Mouse (Mus musculus) embryonic facial prominence, embryonic 14.5 days (tissue): ENCODE measurements around the gene 4930451I11Rik. TPM values are rescaled to one million over a fixed set of nuclear protein-coding genes. Genes with fewer than 3 reads are reported as not detected.

Experiments
- ATAC-seq: fragments of 200-750 bp; cut with Nextera tagmentation; 2 replicates; pipeline ENCODE4 v1.8.0; 2017; ENCODE audit warnings: low read depth, moderate number of reproducible peaks, moderate TSS enrichment
- DNase-seq: peaks from one replicate; pipeline ENCODE4 v3.0.0-alpha.2; 2015; ENCODE audit warnings: low spot score
- H3K27ac ChIP-seq: fragments of 300-500 bp; sonication (generic); replicated peaks from 2 replicates; pipeline ENCODE4 v1.5.1; 2014; ENCODE audit warnings: low read depth, mild to moderate bottlenecking, low read length, moderate library complexity
- H3K27me3 ChIP-seq: fragments of 300-500 bp; sonication (generic); replicated peaks from 2 replicates; pipeline ENCODE4 v1.6.1; 2014; ENCODE audit warnings: low read length; ENCODE audit not compliant: control insufficient read depth, insufficient read depth
- H3K36me3 ChIP-seq: fragments of 300-500 bp; sonication (generic); 2 replicates; pipeline ENCODE4 v1.6.1; 2014; ENCODE audit warnings: low read length, mixed read lengths; ENCODE audit not compliant: control insufficient read depth, insufficient read depth
- H3K4me1 ChIP-seq: fragments of 300-500 bp; sonication (generic); 2 replicates; pipeline ENCODE4 v1.6.1; 2014; ENCODE audit warnings: antibody characterized with exemption, low read length; ENCODE audit not compliant: control insufficient read depth, insufficient read depth
- H3K4me2 ChIP-seq: fragments of 300-500 bp; sonication (generic); 2 replicates; pipeline ENCODE4 v1.6.1; 2014; ENCODE audit warnings: low read depth, mild to moderate bottlenecking, low read length, moderate library complexity, mixed read lengths
- H3K4me3 ChIP-seq: fragments of 300-500 bp; sonication (generic); 2 replicates; pipeline ENCODE4 v1.5.1; 2014; ENCODE audit warnings: low read depth, mild to moderate bottlenecking, low read length
- H3K9ac ChIP-seq: fragments of 300-500 bp; sonication (generic); 2 replicates; pipeline ENCODE4 v1.6.1; 2014; ENCODE audit warnings: low read depth, mild to moderate bottlenecking, low read length, moderate library complexity, mixed read lengths
- H3K9me3 ChIP-seq: fragments of 300-500 bp; sonication (generic); 2 replicates; pipeline ENCODE4 v1.6.1; 2016; ENCODE audit warnings: low read length; ENCODE audit not compliant: control insufficient read depth
- WGBS: fragments of 180-500 bp; shearing (Covaris S2); extraction: QIAGEN DNeasy Blood & Tissue Kit; methylation state at CpG from one replicate; pipeline ENCODE4 v1.1.7; 2014; 5-methylcytosine and 5-hydroxymethylcytosine counted together
- polyA plus RNA-seq: library from polyadenylated mRNA; unstranded; fragments of >200 nt; fragmentation: Nextera tagmentation; extraction: Ambion mirVana; gene quantifications from 2 replicates; pipeline ENCODE4 v1.2.1, GENCODE M21; 2014

The 4930451I11Rik gene
- polyA plus RNA-seq, 1 experiment from 2014 or later: not detected

GRCm38 (mm10) chr7:126825403-126825802 is 6.0 kb downstream of the 4930451I11Rik start:
- ATAC-seq: no peak
- Histone ChIP-seq H3K36me3 (no peaks in the 10 kb centered on the region), H3K27me3 (peaks cover 26% of the 10 kb centered on the region), H3K4me2 (no peak overlapping the region), H3K4me3 (no peak overlapping the region), H3K9ac (no peak overlapping the region), H3K9me3 (no peaks in the 10 kb centered on the region), H3K4me1 (no peaks in the 10 kb centered on the region), H3K27ac (no peak overlapping the region)
- WGBS: 17% methylated on average over 8 of the region's 8 CpGs
- no peak for DNase-seq

DNA sequence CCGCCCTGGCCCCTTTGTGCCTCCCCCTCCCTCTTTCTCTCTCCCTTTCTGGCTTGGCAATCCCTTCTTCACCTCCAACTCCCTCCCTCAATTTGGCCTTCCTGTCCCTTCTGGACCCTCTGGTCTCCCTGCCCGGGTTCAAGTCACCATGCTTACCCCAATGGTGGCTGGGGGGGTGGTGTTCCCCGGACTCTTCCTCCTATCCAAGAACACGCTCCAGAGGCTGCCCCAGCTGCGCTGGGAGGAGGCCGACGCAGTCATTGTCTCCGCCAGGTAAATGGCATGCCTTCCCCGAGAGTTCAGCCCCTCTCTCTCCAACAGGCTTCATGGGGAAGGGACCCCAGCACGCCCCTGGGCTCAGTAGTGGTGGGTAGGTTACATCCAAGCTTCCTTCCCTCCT is 7.5 kb downstream of the 4930451I11Rik start:
- H3K4me2 ChIP-seq: peak overlapping the region; percentile 50; the same call in 1 of the 2 replicates
- no peak overlapping the region for H3K9ac ChIP-seq
- H3K4me3 ChIP-seq: no peak overlapping the region
- H3K4me1 ChIP-seq: no peaks in the 10 kb centered on the region
- H3K36me3 ChIP-seq: no peaks in the 10 kb centered on the region
- H3K9me3 ChIP-seq: no peaks in the 10 kb centered on the region
- ATAC-seq (no peak), DNase-seq (no peak)
- 8% methylated on average over 10 of the region's 10 CpGs for WGBS
- H3K27me3 ChIP-seq: peaks cover 26% of the 10 kb centered on the region
- H3K27ac ChIP-seq: no peak overlapping the region

GRCm38 (mm10) chr7:126823202-126823711 is 8.2 kb downstream of the 4930451I11Rik start:
- peak; percentile 35; the same call in 1 of the 2 replicates for ATAC-seq
- Histone ChIP-seq H3K9me3 (no peaks in the 10 kb centered on the region), H3K27ac (no peak overlapping the region), H3K9ac (peak overlapping the region; percentile 43), H3K36me3 (no peaks in the 10 kb centered on the region), H3K27me3 (peaks cover 26% of the 10 kb centered on the region), H3K4me1 (no peaks in the 10 kb centered on the region), H3K4me3 (peak overlapping the region; percentile 30), H3K4me2 (peak overlapping the region; percentile 50)
- 0% methylated on average over 12 of the region's 19 CpGs for WGBS
- DNase-seq: no peak

DNA sequence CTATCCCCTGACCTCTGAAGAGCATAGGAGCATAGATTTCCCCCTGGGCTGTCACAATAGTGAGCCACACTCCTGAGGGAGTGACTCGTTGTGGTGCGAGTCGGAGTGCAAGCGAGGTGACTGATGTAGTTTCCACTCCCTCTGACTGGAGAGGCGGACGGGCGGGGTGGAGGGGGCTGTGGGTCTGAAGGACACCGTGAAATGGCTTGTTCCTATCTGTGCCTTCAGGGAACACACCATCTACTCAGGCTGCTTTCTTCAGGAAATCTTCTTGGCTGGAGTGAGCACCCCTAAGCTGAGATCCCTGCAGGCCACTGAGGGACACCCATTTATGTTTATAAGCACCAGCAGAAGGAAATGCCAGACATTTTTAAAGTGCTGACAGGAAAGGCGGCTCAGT is 8.7 kb downstream of the 4930451I11Rik start:
- 14% methylated on average over 8 of the region's 9 CpGs for WGBS
- ATAC-seq: no peak

DNA sequence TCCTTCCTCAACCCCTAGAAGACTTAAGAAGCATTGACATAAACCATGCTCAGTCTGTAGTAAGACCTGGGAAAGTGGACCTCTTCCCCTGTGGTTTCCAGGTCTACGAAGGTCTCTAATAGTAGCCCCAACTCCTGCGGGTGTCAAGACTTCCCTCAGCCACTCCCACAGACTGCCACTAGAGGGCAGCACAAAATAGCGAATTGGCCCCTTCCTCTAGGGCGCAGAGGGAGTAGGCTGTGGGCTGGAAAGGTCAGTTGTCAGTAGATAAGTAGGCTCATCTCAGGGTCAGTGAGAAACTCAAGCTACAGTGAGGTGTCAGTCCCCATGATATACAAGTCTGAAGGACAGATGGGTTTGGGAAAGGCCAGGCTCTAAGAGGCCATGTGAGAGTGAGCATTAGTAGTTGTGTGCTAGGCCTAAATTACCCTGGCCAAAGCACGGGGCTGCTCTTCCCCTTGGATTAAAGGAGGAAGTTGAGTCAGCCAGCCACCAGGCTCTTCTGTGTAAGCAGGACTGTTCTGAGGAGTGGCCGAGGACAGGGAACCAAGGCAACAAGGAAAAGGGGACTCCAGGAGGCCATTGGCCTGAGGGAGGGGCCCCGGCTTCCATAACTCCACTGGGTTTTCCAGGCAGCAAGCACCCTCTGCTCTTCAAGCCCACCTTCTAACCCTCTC is 9.5 kb downstream of the 4930451I11Rik start:
- Histone ChIP-seq H3K4me1 (no peaks in the 10 kb centered on the region), H3K9me3 (no peaks in the 10 kb centered on the region), H3K36me3 (no peaks in the 10 kb centered on the region), H3K4me3 (no peak overlapping the region), H3K27ac (no peak overlapping the region), H3K27me3 (peaks cover 26% of the 10 kb centered on the region), H3K4me2 (no peak overlapping the region), H3K9ac (no peak overlapping the region)
- peak; percentile 60 for DNase-seq
- WGBS: 23% methylated on average over 7 of the region's 7 CpGs
- no peak for ATAC-seq

More for the DNA sequence above, 8.7 kb downstream of the 4930451I11Rik start:
- no peak for DNase-seq
- no peaks in the 10 kb centered on the region for H3K4me1 ChIP-seq
- peaks cover 26% of the 10 kb centered on the region for H3K27me3 ChIP-seq
- H3K9ac ChIP-seq: peak overlapping the region; percentile 43; the same call in 1 of the 2 replicates
- no peaks in the 10 kb centered on the region for H3K36me3 ChIP-seq
- no peak overlapping the region for H3K27ac ChIP-seq
- H3K4me3 ChIP-seq: peak overlapping the region; percentile 30; the same call in 1 of the 2 replicates
- H3K9me3 ChIP-seq: no peaks in the 10 kb centered on the region
- peak overlapping the region; percentile 50 for H3K4me2 ChIP-seq

DNA sequence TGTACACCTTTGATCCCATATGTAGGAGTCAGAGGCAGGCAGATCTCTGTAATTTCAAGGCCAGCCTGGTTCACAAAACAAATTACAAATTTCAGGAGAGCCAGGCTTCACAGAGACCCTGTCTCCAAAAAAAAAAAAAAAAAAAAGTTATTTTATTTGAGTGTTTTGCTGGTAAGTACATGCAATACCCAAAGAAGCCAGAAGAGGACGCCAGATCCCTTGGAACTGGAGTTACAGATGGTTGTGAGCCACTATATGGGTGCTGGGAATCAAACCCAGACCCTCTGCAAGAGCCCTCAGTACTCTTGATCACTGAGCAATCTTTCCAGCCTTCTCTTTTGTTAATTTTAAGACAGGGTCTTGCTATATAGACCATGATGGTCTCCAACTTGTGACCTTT is 12.6 kb downstream of the 4930451I11Rik start:
- WGBS: 31% methylated on average over 1 of the region's 1 CpGs
- H3K36me3 ChIP-seq: no peaks in the 10 kb centered on the region
- H3K27ac ChIP-seq: no peak overlapping the region
- no peaks in the 10 kb centered on the region for H3K9me3 ChIP-seq
- no peaks in the 10 kb centered on the region for H3K4me1 ChIP-seq
- no peak for DNase-seq
- peaks cover 13% of the 10 kb centered on the region for H3K27me3 ChIP-seq
- no peak overlapping the region for H3K4me2 ChIP-seq
- no peak overlapping the region for H3K4me3 ChIP-seq
- ATAC-seq: no peak
- no peak overlapping the region for H3K9ac ChIP-seq

GRCm38 (mm10) chr7:126817595-126817994 is 13.8 kb downstream of the 4930451I11Rik start:
- no peaks in the 10 kb centered on the region for H3K9me3 ChIP-seq
- no peak for DNase-seq
- no peak overlapping the region for H3K27ac ChIP-seq
- H3K4me2 ChIP-seq: no peak overlapping the region
- ATAC-seq: no peak
- no peak overlapping the region for H3K9ac ChIP-seq
- no peak overlapping the region for H3K4me3 ChIP-seq
- H3K4me1 ChIP-seq: no peaks in the 10 kb centered on the region
- WGBS: 87% methylated on average over 7 of the region's 7 CpGs
- H3K36me3 ChIP-seq: no peaks in the 10 kb centered on the region
- peaks cover under 1% of the 10 kb centered on the region for H3K27me3 ChIP-seq

DNA sequence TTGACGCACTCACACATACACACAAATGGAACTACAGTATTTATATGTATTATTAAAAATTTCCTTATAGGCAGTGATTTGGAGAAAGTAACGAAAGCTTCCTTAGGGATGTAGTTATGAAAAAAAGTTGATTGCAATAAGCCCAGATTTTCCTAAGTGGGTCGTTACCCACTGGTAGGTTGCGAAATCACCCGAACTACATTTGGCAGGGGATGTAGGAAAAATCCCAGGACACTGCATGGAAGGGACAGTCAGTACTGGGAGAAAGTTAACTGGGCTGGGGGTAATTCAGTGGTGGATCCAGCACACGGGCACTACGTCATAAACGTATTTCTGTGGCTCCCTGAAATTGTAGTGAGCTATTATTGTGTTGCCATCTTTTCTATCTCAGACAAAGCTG is 14.9 kb downstream of the 4930451I11Rik start:
- Histone ChIP-seq H3K9ac (no peak overlapping the region), H3K4me2 (no peak overlapping the region), H3K9me3 (no peaks in the 10 kb centered on the region), H3K27ac (no peak overlapping the region), H3K27me3 (no peaks in the 10 kb centered on the region), H3K4me3 (no peak overlapping the region), H3K36me3 (no peaks in the 10 kb centered on the region), H3K4me1 (no peaks in the 10 kb centered on the region)
- WGBS: 81% methylated on average over 8 of the region's 8 CpGs
- ATAC-seq (no peak), DNase-seq (no peak)

DNA sequence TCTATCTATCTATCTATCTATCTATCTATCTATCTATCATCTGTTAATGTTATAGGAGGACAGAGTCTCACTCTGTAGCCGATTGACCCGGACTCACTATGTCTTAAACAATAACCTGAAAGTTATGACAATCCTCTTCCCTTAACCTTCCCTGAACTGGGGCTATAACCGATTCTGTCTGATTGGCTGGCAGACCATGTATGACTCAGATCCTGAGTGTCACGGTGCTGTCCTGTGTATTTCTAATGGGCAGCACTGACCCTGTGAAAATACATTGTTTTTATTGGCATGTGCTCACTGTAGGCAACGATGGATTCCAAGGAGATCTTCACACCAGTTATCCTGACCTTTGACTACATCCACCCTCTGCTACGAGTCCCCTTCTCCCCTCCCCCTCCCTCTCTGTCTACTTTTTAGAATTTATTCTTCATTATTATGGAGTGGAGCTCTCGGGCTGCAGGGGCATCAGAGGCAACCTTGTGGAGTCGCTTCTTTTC is 15.7 kb downstream of the 4930451I11Rik start:
- no peaks in the 10 kb centered on the region for H3K36me3 ChIP-seq
- H3K9me3 ChIP-seq: no peaks in the 10 kb centered on the region
- no peak overlapping the region for H3K9ac ChIP-seq
- DNase-seq: no peak
- ATAC-seq: no peak
- no peak overlapping the region for H3K27ac ChIP-seq
- H3K4me2 ChIP-seq: no peak overlapping the region
- H3K27me3 ChIP-seq: no peaks in the 10 kb centered on the region
- 65% methylated on average over 8 of the region's 8 CpGs for WGBS
- H3K4me1 ChIP-seq: no peaks in the 10 kb centered on the region
- no peak overlapping the region for H3K4me3 ChIP-seq
